Mouse (Mus musculus): ENCODE measurements around the gene Homer2. TPM values are rescaled to one million over a fixed set of nuclear protein-coding genes. Genes with fewer than 3 reads are reported as not detected.
A peak's percentile ranks its signal among the peaks of the same experiment; 100 is the strongest.

Homer2 gene
- polyA plus RNA-seq, 1 experiment from 2014 or later = 80.4 TPM

DNA sequence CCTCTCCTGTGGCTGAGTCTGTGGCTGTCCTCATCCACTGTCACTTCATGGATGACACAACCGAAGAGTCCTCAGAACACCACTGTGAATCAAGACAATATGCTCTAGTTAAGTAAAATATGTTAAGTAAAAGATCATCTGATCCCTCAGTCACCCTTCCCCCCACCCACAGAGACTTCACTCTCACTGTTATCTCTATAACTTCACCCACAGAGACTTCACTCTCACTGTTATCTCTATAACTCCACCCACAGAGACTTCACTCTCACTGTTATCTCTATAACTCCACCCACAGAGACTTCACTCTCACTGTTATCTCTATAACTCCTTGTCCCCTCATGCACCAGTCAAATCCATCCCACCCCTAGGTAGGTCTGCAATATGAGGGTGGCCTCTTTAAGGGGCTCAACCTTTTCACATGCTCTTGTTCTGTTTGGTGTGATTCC lies 11.9 kb upstream of the Homer2 start:
- Histone ChIP-seq H3K4me3 (ENCODE audit: control insufficient read depth in 1 of 2, insufficient read depth in 1 of 2, low read depth in 1 of 2, low read length in 2 of 2) (no peak overlapping the region), H3K36me3 (ENCODE audit: control insufficient read depth, insufficient read depth, low read length) (no peaks in the 10 kb centered on the region), H3K27ac (replicated peaks in 1 of 2; ENCODE audit: control insufficient read depth in 1 of 2, insufficient read depth in 1 of 2, low read depth in 2 of 2, low read length in 2 of 2) (no peak overlapping the region), H3K9ac (ENCODE audit: low read length) (no peak overlapping the region), H3K4me1 (ENCODE audit: control insufficient read depth in 2 of 2, insufficient read depth in 2 of 2, low read length in 2 of 2) (peaks cover 15 to 17% of the 10 kb centered on the region in 2 experiments), H3K4me2 (ENCODE audit: low read length) (no peak overlapping the region), H3K9me3 (ENCODE audit: control insufficient read depth, low read length) (no peaks in the 10 kb centered on the region), H3K27me3 (ENCODE audit: control insufficient read depth, insufficient read depth, low read length) (no peaks in the 10 kb centered on the region)
- 27% methylated on average over 1 of the region's 1 CpGs for WGBS
- no peak for ATAC-seq (ENCODE audit: insufficient number of reproducible peaks, insufficient read depth, low FRiP score, low read depth)

DNA sequence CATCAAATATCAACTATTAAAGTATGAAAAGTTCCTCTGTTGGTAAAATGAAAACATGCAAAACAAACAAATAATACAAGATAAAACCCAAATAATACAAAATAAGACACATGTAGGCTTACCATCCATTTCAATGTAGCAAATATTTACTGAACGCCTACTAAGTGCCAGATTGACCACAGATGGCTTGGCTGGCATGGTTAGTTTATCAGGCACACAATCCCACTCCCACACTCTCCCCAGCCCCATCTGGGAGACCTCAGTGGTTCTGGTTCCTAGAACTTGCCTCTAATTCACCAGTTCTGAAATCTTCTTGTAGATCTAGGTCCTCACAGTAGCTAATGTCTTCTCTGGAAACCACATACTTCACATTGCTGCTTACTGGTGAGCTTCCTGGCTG lies 11.3 kb upstream of the Homer2 start:
- no peaks in the 10 kb centered on the region for H3K27me3 ChIP-seq (ENCODE audit: control insufficient read depth, insufficient read depth, low read length)
- H3K27ac ChIP-seq (replicated peaks in 1 of 2; ENCODE audit: control insufficient read depth in 1 of 2, insufficient read depth in 1 of 2, low read depth in 2 of 2, low read length in 2 of 2) = no peak overlapping the region
- H3K4me3 ChIP-seq (ENCODE audit: control insufficient read depth in 1 of 2, insufficient read depth in 1 of 2, low read depth in 1 of 2, low read length in 2 of 2) = no peak overlapping the region
- peaks cover 15 to 17% of the 10 kb centered on the region in 2 experiments for H3K4me1 ChIP-seq (ENCODE audit: control insufficient read depth in 2 of 2, insufficient read depth in 2 of 2, low read length in 2 of 2)
- 76% methylated on average over 1 of the region's 1 CpGs for WGBS
- no peak overlapping the region for H3K9ac ChIP-seq (ENCODE audit: low read length)
- no peak for ATAC-seq (ENCODE audit: insufficient number of reproducible peaks, insufficient read depth, low FRiP score, low read depth)
- no peaks in the 10 kb centered on the region for H3K9me3 ChIP-seq (ENCODE audit: control insufficient read depth, low read length)
- H3K36me3 ChIP-seq (ENCODE audit: control insufficient read depth, insufficient read depth, low read length) = no peaks in the 10 kb centered on the region
- H3K4me2 ChIP-seq (ENCODE audit: low read length) = no peak overlapping the region

DNA sequence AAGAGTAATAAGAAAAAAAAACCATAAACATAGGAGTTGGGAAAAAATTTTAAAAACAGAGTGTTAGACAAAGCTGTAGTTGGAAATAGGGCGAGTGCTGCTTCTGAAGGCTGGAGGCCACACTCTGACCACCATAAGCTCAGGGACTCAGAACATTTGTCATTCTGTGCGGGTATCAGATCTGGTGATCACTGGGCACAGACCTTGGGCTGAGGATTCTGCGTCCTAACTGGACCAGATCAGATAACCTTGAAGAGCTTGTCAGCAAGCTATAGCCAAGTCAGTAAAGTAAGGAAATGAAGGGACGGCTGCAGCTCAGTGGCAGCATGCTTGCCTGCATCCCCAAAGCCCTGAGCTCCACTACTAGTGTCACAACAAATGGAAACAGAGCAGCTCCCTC lies 2.8 kb upstream of the Homer2 start:
- peaks cover 11% of the 10 kb centered on the region for H3K27me3 ChIP-seq (ENCODE audit: control insufficient read depth, insufficient read depth, low read length)
- no peak overlapping the region for H3K4me2 ChIP-seq (ENCODE audit: low read length)
- no peak overlapping the region for H3K27ac ChIP-seq (replicated peaks in 1 of 2; ENCODE audit: control insufficient read depth in 1 of 2, insufficient read depth in 1 of 2, low read depth in 2 of 2, low read length in 2 of 2)
- no peak for ATAC-seq (ENCODE audit: insufficient number of reproducible peaks, insufficient read depth, low FRiP score, low read depth)
- 67% methylated on average over 4 of the region's 4 CpGs for WGBS
- H3K4me1 ChIP-seq (ENCODE audit: control insufficient read depth in 2 of 2, insufficient read depth in 2 of 2, low read length in 2 of 2) = peaks cover 4 to 5% of the 10 kb centered on the region in 2 experiments; a peak in 1 of 4 replicates
- no peak overlapping the region for H3K4me3 ChIP-seq (ENCODE audit: control insufficient read depth in 1 of 2, insufficient read depth in 1 of 2, low read depth in 1 of 2, low read length in 2 of 2)
- peaks cover 4% of the 10 kb centered on the region; the same call in 1 of the 2 replicates for H3K9me3 ChIP-seq (ENCODE audit: control insufficient read depth, low read length)
- H3K36me3 ChIP-seq (ENCODE audit: control insufficient read depth, insufficient read depth, low read length) = no peaks in the 10 kb centered on the region
- no peak overlapping the region for H3K9ac ChIP-seq (ENCODE audit: low read length)

DNA sequence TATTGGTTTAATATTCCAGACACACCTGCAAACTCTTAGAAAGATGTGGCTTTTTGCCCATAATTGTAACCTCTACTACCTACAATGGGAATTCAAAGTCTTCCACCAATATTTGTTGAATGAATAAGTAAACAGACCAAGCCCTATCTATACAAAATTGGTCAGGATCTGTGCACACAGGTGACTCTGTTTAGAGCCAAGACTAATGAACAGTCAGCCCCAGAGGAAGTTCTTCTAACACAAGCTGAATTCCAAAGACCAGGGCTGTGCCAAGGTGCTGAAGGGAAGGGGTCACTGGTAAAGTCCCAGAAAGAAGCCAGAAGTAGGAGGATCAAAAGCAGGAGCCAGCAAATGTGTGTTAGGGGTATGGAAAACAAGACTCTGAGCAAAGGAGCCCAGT lies 838 bp upstream of the Homer2 start:
- peaks cover 7% of the 10 kb centered on the region; the same call in 1 of the 2 replicates for H3K9me3 ChIP-seq (ENCODE audit: control insufficient read depth, low read length)
- peaks cover 12 to 13% of the 10 kb centered on the region in 2 experiments for H3K4me1 ChIP-seq (ENCODE audit: control insufficient read depth in 2 of 2, insufficient read depth in 2 of 2, low read length in 2 of 2)
- no peak overlapping the region for H3K4me3 ChIP-seq (ENCODE audit: control insufficient read depth in 1 of 2, insufficient read depth in 1 of 2, low read depth in 1 of 2, low read length in 2 of 2)
- H3K27me3 ChIP-seq (ENCODE audit: control insufficient read depth, insufficient read depth, low read length) = peaks cover 11% of the 10 kb centered on the region
- no peaks in the 10 kb centered on the region for H3K36me3 ChIP-seq (ENCODE audit: control insufficient read depth, insufficient read depth, low read length)
- no peak overlapping the region for H3K9ac ChIP-seq (ENCODE audit: low read length)
- H3K4me2 ChIP-seq (ENCODE audit: low read length) = no peak overlapping the region
- H3K27ac ChIP-seq (replicated peaks in 1 of 2; ENCODE audit: control insufficient read depth in 1 of 2, insufficient read depth in 1 of 2, low read depth in 2 of 2, low read length in 2 of 2) = no peak overlapping the region
- ATAC-seq (ENCODE audit: insufficient number of reproducible peaks, insufficient read depth, low FRiP score, low read depth) = no peak

- Histone ChIP-seq H3K9ac (ENCODE audit: low read length) (peak overlapping the region; percentile 91), H3K36me3 (ENCODE audit: control insufficient read depth, insufficient read depth, low read length) (no peaks in the 10 kb centered on the region), H3K9me3 (ENCODE audit: control insufficient read depth, low read length) (peaks cover 7% of the 10 kb centered on the region; the same call in 1 of the 2 replicates), H3K4me1 (ENCODE audit: control insufficient read depth in 2 of 2, insufficient read depth in 2 of 2, low read length in 2 of 2) (peaks cover 19 to 26% of the 10 kb centered on the region in 2 experiments), H3K4me3 (ENCODE audit: control insufficient read depth in 1 of 2, insufficient read depth in 1 of 2, low read depth in 1 of 2, low read length in 2 of 2) (peak overlapping the region; percentile 78 to 87), H3K4me2 (ENCODE audit: low read length) (peak overlapping the region; percentile 85), H3K27ac (replicated peaks in 1 of 2; ENCODE audit: control insufficient read depth in 1 of 2, insufficient read depth in 1 of 2, low read depth in 2 of 2, low read length in 2 of 2) (peak overlapping the region; percentile 83 to 88), H3K27me3 (ENCODE audit: control insufficient read depth, insufficient read depth, low read length) (peaks cover 11% of the 10 kb centered on the region)
- WGBS = 1% methylated on average over 80 of the region's 114 CpGs
- ATAC-seq (ENCODE audit: insufficient number of reproducible peaks, insufficient read depth, low FRiP score, low read depth) = no peak
These were observed 623 bp downstream of the Homer2 start for GRCm38 (mm10) chr7:81706416-81707391.

- H3K4me3 ChIP-seq (ENCODE audit: control insufficient read depth in 1 of 2, insufficient read depth in 1 of 2, low read depth in 1 of 2, low read length in 2 of 2) = peak overlapping the region; percentile 78 to 87
- WGBS = 13% methylated on average over 12 of the region's 12 CpGs
- H3K9me3 ChIP-seq (ENCODE audit: control insufficient read depth, low read length) = peaks cover 7% of the 10 kb centered on the region; the same call in 1 of the 2 replicates
- no peaks in the 10 kb centered on the region for H3K36me3 ChIP-seq (ENCODE audit: control insufficient read depth, insufficient read depth, low read length)
- peak overlapping the region; percentile 83 to 88 for H3K27ac ChIP-seq (replicated peaks in 1 of 2; ENCODE audit: control insufficient read depth in 1 of 2, insufficient read depth in 1 of 2, low read depth in 2 of 2, low read length in 2 of 2)
- H3K9ac ChIP-seq (ENCODE audit: low read length) = peak overlapping the region; percentile 91
- peak overlapping the region; percentile 85 for H3K4me2 ChIP-seq (ENCODE audit: low read length)
- peaks cover 11% of the 10 kb centered on the region for H3K27me3 ChIP-seq (ENCODE audit: control insufficient read depth, insufficient read depth, low read length)
- no peak for ATAC-seq (ENCODE audit: insufficient number of reproducible peaks, insufficient read depth, low FRiP score, low read depth)
- H3K4me1 ChIP-seq (ENCODE audit: control insufficient read depth in 2 of 2, insufficient read depth in 2 of 2, low read length in 2 of 2) = peaks cover 21 to 27% of the 10 kb centered on the region in 2 experiments
These were observed 1.3 kb downstream of the Homer2 start for GRCm38 (mm10) chr7:81706027-81706415.

DNA sequence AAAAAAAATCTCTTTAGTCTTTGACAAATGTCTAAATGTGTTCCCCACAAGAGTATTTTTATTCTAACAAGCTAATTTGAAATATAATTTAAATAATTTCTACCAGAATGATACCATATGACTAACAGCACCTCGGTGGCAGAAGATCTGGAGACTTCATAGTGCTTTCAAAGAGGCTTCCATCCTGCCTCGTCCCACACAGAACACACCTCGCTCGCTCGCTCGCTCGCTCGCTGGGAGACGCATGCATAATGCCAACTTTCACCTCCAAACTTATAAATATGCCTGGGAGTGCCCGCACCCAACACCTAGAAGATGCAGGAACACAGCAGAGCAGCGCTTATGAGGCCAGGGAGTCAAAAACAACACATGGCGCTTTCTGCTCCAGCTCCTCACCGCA lies 9.0 kb downstream of the Homer2 start:
- no peak overlapping the region for H3K4me2 ChIP-seq (ENCODE audit: low read length)
- no peaks in the 10 kb centered on the region for H3K9me3 ChIP-seq (ENCODE audit: control insufficient read depth, low read length)
- H3K36me3 ChIP-seq (ENCODE audit: control insufficient read depth, insufficient read depth, low read length) = no peaks in the 10 kb centered on the region
- H3K4me3 ChIP-seq (ENCODE audit: control insufficient read depth in 1 of 2, insufficient read depth in 1 of 2, low read depth in 1 of 2, low read length in 2 of 2) = no peak overlapping the region
- no peak overlapping the region for H3K27ac ChIP-seq (replicated peaks in 1 of 2; ENCODE audit: control insufficient read depth in 1 of 2, insufficient read depth in 1 of 2, low read depth in 2 of 2, low read length in 2 of 2)
- ATAC-seq (ENCODE audit: insufficient number of reproducible peaks, insufficient read depth, low FRiP score, low read depth) = no peak
- WGBS = 87% methylated on average over 13 of the region's 13 CpGs
- no peak overlapping the region for H3K9ac ChIP-seq (ENCODE audit: low read length)
- peaks cover 25 to 48% of the 10 kb centered on the region in 2 experiments for H3K4me1 ChIP-seq (ENCODE audit: control insufficient read depth in 2 of 2, insufficient read depth in 2 of 2, low read length in 2 of 2)
- H3K27me3 ChIP-seq (ENCODE audit: control insufficient read depth, insufficient read depth, low read length) = no peaks in the 10 kb centered on the region
